Mouse (Mus musculus) ovary, postnatal 10 days (tissue): ENCODE measurements around the gene Scn7a.

ENCODE experiments used
- DNase-seq: peaks from one replicate; pipeline ENCODE4 v3.0.0; 2022; ENCODE audit warnings: low spot score

Gene Scn7a

GRCm38 (mm10) chr2:66784765-66785164 is at the start of gene Scn7a:
Scn7a (minus strand) TSS chr2:66784914.
- DNase-seq: no peak

GRCm38 (mm10) chr2:66827729-66828128 is 43.0 kb upstream of the Scn7a start:
- DNase-seq: no peak

- DNase-seq: no peak
Measured at GRCm38 (mm10) chr2:66819862-66820559, 35.3 kb upstream of the Scn7a start.

- no peak for DNase-seq
Measured at GRCm38 (mm10) chr2:66799676-66800249, 15.0 kb upstream of the Scn7a start.

- no peak for DNase-seq
Measured at GRCm38 (mm10) chr2:66797493-66797892, 12.8 kb upstream of the Scn7a start.

- DNase-seq: no peak
Measured at GRCm38 (mm10) chr2:66791629-66792028, 6.9 kb upstream of the Scn7a start.

GRCm38 (mm10) chr2:66780884-66781283 is 3.8 kb downstream of the Scn7a start:
- no peak for DNase-seq

- no peak for DNase-seq
Measured at GRCm38 (mm10) chr2:66767980-66768379, 16.7 kb downstream of the Scn7a start.

- no peak for DNase-seq
Measured at GRCm38 (mm10) chr2:66765170-66765569, 19.5 kb downstream of the Scn7a start.

- no peak for DNase-seq
Measured at GRCm38 (mm10) chr2:66762905-66763304, 21.8 kb downstream of the Scn7a start.

- DNase-seq: no peak
Measured at GRCm38 (mm10) chr2:66728002-66728401, 56.7 kb downstream of the Scn7a start.

- no peak for DNase-seq
Measured at GRCm38 (mm10) chr2:66727585-66727974, 57.1 kb downstream of the Scn7a start.

- no peak for DNase-seq
Measured at GRCm38 (mm10) chr2:66726878-66727584, 57.7 kb downstream of the Scn7a start.

GRCm38 (mm10) chr2:66712071-66712470 is 72.6 kb downstream of the Scn7a start:
- DNase-seq: no peak

- no peak for DNase-seq
Measured at GRCm38 (mm10) chr2:66692300-66692699, 92.4 kb downstream of the Scn7a start.

- DNase-seq: no peak
Measured at GRCm38 (mm10) chr2:66661988-66662387, 122.7 kb downstream of the Scn7a start.

GRCm38 (mm10) chr2:66656430-66656829 is 128.3 kb downstream of the Scn7a start:
- no peak for DNase-seq

- no peak for DNase-seq
Measured at GRCm38 (mm10) chr2:66655431-66655830, 129.3 kb downstream of the Scn7a start.

- no peak for DNase-seq
Measured at GRCm38 (mm10) chr2:66644384-66644783, 140.3 kb downstream of the Scn7a start.

GRCm38 (mm10) chr2:66634580-66635359 is 149.9 kb downstream of the Scn7a start, which contains the start of gene Scn9a:
Scn9a (minus strand) TSS chr2:66634962.
- no peak for DNase-seq

- no peak for DNase-seq
Measured at GRCm38 (mm10) chr2:66632728-66633127, 152.0 kb downstream of the Scn7a start.
